Mouse (Mus musculus) common myeloid progenitor, adult 5-6 weeks (primary cell): ENCODE results near the gene Rps29. TPM values are rescaled to one million over a fixed set of nuclear protein-coding genes. Genes with fewer than 3 reads are reported as not detected.
"Not testable (repeated sequence)": the region's sequence is repeated elsewhere in the genome, so short reads cannot be mapped to it uniquely, and the experiment has no call there.

Source experiments
- ATAC-seq: replicated peaks from 2 replicates; pipeline ENCODE4 v1.8.0; 2016; ENCODE audit warnings: low read depth, mild to moderate bottlenecking, moderate TSS enrichment, inconsistent platforms; ENCODE audit not compliant: poor library complexity, severe bottlenecking
- total RNA-seq: library from RNA; stranded (forward); fragments of 200-1000, 187-1606 nt; gene quantifications from 2 replicates; pipeline ENCODE4 v1.2.3, GENCODE M21; 2017

Gene Rps29
- total RNA-seq, 1 experiment from 2014 or later = 2,208 TPM

DNA sequence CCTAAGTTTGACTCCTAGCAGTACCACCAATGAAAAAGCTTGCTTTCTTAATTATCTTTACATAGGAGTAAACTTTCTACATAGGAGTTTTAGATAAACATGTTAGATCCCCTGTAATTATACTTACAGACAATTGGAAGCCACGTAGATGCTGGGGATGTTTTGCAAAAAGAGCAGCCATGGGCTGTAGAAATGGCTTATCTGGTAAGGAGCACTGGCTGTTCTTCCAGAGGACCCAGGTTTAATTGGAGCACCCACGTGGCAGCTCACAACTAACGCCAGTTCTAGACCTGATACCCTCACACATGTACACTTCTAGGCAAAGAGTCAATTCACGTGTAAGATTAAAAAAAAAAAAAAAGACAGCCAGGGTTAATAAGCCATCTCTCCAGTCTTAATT is 22.8 kb upstream of the Rps29 start:
- ATAC-seq = no peak

DNA sequence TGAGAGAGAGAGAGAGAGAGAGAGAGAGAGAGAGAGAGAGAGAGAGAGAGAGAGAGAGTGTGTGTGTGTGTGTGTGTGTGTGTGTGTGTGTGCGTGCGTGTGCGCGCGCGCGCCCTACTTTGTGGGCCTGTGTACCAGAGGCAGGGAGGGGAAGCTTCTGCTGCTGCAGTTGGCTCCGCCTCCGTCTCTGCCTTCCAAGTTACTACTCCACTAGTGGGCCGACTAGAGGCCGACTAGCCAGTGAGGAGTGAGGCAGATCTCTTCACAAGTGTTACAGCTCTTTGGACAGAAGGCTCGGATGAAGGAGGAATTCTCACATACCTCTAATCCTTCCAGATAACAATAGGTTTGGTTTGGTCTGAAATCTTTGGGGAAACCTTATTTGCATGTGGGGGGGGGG is 20.4 kb upstream of the Rps29 start:
- ATAC-seq = no peak

DNA sequence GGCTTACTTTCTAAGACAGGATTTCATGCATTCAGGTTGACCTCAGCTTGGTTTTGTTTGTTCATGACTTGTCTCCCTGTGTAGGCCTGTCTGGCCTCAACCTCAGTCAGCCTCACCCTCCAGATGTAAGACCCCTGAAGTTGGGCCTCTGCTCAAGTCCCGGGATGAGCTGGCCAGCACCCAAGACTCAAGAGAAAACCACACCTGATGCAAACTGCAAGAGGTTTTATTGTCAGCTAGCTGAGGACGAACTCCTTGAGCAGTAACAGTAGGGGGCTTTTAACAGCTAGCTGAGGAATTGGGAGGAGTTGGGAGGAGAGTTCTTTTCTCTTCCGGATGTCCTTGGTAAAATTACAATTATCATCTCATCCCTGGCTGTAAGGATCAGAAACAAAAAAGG is 18.5 kb upstream of the Rps29 start:
- ATAC-seq = no peak

DNA sequence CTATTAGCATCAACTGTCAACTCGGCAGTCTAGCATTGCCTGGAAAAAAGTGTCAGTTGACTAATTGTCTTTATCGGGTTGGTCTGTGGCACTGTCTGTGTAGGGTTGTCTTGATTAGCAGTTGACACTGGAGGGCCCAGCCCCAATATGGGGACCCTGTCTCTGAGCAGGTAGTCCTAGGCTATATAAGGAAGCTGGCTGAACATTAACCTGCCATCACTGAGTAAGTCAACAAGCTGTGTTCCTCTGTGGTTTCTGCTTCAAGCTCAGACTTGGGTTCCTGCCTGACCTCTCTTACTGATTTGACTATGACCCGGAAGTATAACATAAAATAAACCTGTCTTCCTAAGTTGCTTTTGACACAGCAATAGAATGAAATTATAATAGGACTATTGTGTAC is 17.0 kb upstream of the Rps29 start:
- no peak for ATAC-seq

DNA sequence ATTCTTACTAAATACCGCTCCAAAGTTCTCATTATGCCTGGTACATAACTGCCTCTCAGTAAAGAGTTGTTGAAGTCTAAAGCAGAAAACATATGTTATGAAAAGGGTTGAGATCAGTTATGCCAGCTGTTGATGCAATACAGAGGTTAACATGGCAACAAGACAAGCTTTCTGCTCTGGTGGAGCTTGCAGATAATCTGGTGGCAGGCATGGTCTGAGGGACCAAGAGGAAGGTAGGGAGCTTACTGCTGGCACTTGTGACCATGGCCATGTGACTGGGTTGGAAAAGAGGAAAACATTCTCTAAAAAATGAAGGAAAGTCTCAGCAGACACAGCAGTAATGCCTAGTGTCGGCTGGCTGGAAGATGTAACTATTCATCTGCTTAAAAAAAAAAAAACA is 12.3 kb upstream of the Rps29 start:
- ATAC-seq = no peak

DNA sequence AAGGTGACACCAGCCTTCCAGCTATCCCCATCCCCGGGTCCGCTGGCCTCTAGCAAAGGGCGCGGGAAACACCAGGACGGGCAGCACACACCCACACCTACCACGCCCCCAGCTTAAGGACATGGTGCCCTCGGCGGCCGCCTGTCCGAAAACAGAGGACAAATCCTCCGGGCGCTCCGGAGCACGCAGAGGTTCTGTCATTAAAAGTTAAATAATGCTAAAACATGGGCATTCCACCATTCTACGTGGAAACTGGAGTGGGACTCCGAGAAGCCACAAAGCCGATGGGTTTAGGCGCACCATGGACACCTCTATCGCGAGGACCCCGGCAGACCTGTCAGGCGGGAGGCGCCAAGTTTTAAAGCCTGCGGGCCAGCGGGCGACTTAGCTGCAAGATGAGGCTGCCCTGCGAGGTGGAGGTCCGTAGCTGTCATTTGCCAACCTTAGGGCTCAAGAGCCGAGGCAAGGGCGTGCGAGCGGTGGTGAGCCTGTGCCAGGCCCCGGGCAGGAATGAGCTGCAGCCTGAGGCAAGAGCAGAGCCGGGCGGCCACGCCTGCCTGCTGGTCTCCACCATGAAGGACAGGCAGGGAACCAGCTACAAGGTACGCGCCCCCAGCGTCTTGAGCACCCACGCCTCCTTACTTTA is 9.6 kb upstream of the Rps29 start, which contains the start of gene Lrr1:
Lrr1 (plus strand) TSS at position 354 of the 646 bp plus-strand sequence.
- ATAC-seq = peak; percentile 91

DNA sequence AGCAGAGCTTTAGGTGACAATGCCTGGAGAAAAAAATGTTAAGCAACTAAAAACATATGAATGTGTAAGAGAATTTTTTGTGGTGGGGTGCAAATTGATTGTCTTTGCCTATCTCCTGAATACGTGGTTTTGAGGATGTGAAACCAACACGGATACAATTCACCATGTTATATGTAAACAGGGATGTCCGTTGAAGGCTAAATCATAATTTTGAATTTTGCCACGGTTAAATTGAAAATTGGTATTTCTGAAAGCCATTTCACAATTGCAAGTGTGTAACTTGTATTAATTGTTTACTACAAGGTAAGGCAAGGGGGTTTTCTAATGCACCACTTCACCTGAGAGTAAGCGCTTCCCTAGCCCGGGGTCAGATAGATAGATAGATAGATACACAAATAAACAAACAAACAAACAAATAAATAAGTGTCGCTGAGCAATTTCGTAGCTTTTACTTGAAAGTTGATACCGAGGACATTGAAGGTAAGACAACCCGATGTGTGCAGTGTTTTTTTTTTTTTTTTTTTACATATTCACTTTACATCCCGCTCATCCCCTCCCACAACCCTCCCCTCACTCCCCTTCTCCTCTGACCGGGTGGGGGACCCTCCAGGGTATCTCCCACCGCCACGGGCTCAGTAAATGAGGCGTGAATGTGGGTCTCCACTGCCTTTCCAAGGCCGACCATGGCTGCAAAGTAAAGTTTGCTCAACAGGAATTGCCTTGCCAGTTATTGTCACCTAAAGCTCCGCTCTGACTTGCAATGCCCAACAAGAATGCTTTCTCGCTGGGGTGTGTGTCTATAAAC is 8.9 kb upstream of the Rps29 start:
- ATAC-seq = peak; percentile 11

DNA sequence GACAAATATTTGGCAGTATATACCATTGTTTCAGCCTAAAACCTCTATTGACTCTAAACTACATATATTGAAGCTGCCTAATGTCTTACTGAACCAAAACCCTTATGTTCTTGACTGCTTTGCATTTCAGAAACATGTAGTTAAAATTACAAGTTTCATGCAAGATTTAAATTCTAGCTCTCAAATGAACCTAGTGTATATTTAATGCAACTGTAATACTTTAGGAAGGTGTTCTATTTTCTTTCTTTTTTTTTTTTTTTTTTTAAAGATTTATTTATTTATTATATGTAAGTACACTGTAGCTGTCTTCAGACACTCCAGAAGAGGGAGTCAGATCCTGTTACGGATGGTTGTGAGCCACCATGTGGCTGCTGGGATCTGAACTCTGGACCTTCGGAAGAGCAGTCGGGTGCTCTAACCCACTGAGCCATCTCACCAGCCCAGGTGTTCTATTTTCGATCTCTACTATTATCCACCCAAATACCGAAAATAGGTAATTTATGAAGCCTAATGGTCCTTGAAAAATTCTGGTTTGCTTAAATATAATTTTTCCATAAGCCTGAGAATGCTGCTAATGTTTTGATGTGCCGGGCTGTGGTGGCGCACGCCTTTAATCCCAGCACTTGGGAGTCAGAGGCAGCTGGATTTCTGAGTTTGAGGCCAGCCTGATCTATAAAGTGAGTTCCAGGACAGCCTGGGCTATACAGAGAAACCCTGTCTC is 8.0 kb upstream of the Rps29 start:
- not testable (repeated sequence) for ATAC-seq

DNA sequence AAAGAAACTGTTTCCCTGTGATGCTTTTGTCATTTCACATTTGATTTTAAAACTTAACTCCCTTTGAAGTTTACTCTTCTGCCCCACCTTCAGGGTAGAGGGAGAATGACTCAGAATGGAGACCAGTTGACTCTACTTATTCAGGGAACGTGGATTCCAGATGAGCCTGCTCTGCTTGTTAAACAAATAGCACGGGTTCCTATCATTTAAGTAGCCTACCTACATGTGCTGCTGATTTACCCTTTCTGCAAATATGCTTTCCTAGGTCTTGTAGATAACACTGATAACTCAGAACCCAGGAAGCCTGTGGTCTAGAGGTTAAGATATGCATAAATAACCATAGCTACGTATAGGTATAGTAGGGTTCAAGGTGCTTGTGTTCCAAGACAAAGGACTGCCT is 5.9 kb upstream of the Rps29 start:
- no peak for ATAC-seq

DNA sequence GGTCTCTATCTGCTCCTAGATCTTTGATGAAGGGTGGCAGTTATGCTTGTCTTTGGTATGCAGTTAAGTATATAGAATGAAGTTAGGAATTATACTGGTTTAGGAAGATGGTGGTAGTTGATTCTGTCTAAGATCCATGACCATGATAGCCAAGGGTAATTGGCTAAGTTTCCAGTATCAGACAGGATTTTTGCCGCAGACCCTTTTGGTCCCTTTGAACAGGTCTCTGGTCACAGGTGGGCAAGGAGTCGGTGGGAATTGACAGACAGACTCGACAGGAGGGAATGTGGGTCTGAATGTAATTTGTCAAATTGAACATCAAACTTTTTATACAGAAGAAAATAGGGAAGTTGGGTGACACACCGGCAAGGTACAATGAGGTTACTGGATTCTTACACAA is 4.6 kb upstream of the Rps29 start:
- not testable (repeated sequence) for ATAC-seq

DNA sequence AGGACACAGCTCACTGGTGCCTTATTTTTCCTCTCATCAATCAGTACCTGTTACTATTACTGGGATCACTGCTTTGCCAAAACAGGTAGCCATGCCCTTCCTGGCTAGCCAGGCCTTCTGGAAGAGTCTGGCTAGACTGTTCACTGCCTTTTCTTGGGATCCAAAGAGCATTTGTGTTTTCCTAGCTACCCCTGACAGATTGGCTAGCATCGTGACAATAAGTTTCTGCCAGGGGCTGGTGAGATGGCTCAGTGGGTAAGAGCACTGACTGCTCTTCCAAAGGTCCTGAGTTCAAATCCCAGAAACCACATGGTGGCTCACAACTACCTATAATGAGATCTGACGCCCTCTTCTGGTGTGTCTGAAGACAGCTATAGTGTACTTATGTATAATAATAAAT is 1.7 kb upstream of the Rps29 start:
- ATAC-seq = not testable (repeated sequence)

DNA sequence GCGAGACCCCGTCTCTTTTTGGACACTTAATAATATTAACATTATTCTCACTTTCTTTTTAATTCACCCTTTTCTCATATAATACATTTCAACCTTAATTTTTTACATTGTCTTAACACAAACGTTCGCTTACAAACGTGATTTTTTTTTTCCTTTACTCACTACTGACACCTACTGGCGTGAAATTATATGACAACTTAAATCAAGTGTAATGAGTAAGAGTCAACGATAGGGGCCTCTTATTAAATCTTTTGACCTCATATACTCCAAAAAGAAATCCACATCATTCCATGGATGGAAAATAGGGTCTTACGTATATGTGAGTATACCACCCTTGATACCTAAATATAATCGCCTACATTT is 573 bp upstream of the Rps29 start:
- peak; percentile 52 for ATAC-seq

DNA sequence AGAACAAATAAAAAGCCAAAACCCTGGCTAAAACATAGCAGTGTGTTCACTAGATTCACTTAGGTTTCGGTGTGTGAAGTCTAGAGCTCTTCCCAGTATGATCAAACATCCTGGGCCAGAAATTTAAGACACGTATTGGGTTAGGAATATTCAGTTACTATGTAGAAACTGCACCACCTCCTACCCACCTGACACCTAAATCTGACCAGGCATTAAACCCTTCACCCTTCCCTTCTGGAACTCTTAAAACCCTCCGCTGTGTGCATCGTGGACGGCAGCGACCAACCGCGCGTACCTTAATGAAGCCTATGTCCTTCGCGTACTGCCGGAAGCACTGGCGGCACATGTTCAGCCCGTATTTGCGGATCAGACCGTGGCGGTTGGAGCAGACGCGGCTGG is 621 bp downstream of the Rps29 start:
- no peak for ATAC-seq

DNA sequence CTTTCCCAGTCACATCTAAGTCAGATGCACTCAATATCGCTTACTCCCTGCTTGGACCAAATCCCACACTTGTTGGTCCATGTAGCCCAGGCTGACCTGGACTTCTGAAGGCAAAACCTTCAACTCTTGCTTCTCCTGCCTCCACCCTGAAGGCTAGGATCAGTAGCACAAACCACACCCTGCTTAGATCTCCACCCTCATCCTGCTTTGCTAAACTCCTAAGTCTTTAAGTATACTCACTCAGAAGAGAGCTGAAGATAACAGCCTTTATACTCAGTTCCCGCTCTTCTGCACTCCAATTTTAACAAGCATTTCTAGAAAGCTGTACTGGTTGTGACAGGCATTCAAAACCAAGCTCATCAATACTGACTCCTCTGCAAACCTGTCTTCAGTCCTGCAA is 1.9 kb downstream of the Rps29 start:
- no peak for ATAC-seq

DNA sequence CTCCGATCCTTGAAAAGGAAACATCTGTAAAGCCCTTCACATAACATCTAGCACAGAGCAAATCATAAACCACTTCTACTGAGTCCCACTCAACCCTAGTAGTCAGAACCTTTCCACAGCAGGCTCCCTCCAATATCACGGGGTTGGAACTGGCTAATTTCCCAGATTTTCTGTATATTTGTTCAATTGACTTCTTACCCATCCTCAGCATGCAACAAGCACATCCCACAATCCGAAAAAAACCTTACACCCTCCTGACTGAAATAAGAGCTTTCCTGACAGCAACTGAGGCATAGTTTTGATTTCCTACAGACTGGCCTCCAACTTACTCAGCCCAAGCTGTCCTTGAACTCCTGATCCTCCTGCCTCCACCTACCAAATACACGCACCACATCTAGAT is 2.5 kb downstream of the Rps29 start:
- ATAC-seq = no peak

DNA sequence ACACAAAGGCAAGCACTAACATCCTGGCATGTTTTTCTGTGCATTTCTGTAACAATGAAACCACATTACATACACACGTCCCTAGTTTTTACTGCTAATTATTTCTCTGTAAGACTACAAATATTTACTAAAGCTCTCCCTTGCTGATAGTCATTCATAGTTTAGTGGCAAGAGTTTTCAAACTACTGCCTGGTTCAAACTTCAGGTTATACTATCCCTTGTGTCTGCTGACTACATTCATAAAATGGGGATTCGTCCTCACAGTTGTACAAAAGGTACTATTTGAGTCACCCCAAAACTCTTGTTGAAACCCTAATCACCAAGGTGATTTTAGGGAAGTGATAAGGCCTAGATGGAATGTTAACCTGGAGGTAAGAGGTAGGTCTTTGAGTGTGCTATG is 3.1 kb downstream of the Rps29 start:
- no peak for ATAC-seq

DNA sequence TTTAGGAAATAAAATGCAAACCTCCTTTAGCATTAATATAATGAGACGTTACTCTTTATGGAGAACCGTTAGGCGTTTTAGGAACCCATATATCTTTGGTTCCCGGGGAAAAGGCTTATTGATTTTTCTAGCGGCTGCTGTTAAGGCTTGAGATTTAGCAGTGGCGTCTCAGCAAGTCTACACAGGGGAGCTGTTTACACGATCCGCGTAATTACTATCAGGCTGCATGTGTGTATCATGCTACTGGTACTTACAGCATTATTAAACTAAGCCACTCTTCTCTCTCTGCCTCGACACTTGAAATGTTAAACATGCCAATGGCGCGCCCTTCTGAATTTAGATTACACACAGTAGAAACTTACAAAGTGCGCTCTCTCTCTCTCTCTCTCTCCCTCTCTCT is 8.9 kb downstream of the Rps29 start:
- ATAC-seq = no peak

DNA sequence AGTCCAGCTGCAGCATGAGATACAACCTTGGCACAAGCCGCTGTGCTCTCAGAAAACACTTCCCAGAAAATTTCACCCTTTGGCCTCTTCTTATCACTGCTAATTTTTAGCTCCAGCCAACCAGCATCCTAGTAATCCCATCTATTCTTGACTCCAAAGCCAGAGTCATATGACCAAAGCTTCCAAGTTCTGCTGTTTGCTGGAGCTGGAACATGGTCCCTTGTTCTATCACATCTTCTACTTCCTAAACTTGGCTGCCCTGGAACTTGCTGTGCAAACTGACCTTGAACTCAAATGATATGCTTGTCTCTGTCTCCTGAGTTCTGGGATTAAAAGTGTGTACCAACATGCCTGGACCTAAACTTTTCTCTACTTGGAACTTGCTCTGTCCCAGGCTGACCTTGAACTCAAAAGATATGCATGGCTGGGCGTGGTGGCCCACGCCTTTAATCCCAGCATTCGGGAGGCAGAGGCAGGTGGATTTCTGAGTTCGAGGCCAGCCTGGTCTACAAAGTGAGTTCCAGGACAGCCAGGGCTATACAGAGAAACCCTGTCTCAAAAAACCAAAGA is 11.7 kb downstream of the Rps29 start:
- ATAC-seq = no peak

DNA sequence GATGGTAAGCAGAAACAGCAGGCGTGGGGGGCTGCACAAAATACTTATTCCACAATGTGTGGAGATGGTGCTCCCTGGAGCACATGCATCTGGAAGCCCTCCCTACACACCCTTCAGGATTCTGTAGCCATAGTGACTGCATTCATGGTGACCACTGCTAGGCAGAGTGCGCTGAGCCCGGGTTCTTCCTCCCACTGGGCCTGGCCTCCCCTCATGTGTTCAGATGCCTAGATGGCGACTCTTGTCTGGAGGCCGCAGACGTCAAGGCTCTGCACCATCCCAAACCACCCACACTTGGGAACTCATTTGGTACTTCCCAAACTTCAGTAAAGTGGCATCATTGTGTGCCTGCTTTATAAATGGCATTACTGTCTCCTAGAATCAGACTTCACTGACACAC is 15.5 kb downstream of the Rps29 start:
- ATAC-seq = no peak

DNA sequence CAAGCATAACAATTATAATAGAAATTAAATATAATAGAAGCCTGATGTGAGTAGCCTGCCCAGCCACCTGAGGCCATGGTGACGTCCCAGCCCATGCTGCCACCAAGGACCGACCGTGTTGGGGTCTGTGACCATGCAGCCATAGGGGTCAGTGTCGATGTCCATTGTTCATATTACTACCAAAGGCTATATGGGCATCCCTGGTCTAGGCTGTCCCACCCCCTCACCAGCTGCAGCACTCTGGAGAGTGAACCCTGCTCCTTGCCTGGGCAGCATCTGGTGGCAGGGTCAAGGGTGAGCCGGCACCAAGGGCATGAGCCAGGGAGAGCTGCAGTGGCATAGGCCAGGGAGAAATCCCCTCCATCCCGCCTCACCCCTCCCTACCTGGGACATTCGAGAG is 19.1 kb downstream of the Rps29 start:
- no peak for ATAC-seq

DNA sequence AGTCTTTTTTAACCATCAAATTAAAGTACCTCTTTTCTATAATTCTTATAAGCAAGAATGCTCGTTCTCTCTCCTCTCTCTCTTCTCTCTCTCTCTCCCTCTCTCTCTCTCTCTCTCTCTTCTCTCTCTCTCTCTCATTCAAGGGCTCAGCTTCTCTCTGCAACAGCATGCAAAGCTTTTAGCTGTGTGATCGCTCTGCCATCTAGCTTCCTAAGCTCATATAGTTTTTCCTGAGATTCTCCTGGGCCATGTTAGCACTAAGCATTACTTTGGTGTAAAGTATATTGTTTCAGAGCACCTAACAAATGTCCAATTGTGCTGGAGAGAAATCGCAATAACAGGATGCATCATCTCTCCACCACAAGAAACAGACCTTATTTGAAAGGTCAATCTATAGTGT is 19.8 kb downstream of the Rps29 start:
- ATAC-seq = no peak
